8 mouse cellular contexts compared by ENCODE assay signal in genomic region chr14:47364742-47365449, GRCm38 (mm10). TPM values are rescaled to one million over a fixed set of nuclear protein-coding genes. Genes with fewer than 3 reads are reported as not detected.
DNase-seq lines count a peak whose midpoint lies in the region; ATAC-seq lines count a peak whose summit lies in the region.

No protein-coding gene starts in this region.

- WGBS in hindbrain, embryonic 15.5 days = 40% methylated on average over 21 of the region's 21 CpGs

- peaks cover 19% of the 10 kb centered on the region for H3K4me1 ChIP-seq in hindbrain, embryonic 15.5 days (replicated peaks)

- H3K4me3 ChIP-seq in hindbrain, embryonic 15.5 days = 0 out of 2 replicates have a peak overlapping the region, but pooled peaks have one; percentile 9

- H3K27ac ChIP-seq in hindbrain, embryonic 15.5 days (replicated peaks) = no peak overlapping the region

- no peaks in the 10 kb centered on the region for H3K9me3 ChIP-seq in hindbrain, embryonic 15.5 days

- H3K27me3 ChIP-seq in hindbrain, embryonic 15.5 days = no peaks in the 10 kb centered on the region

- DNase-seq in adrenal gland, postnatal 10 days = peak; percentile 37
- no peak for DNase-seq in adrenal gland, adult 8-10 months
- peak; percentile 23 to 38 for DNase-seq in thymus, adult 18-20 months
- no peak for DNase-seq in thymus, postnatal 0 days (ENCODE audit: low spot score)
- peak; percentile 28 for DNase-seq in lung, postnatal 25 days (ENCODE audit: low spot score)
- DNase-seq in thymus, postnatal 14 days = peak; percentile 53
- DNase-seq in cerebellum, adult 11-12 months = no peak

- H3K9ac ChIP-seq in hindbrain, embryonic 15.5 days = no peak overlapping the region

- no peak for ATAC-seq in hindbrain, embryonic 15.5 days (ENCODE audit: low FRiP score, low read depth)

- peak overlapping the region; percentile 43 for H3K4me2 ChIP-seq in hindbrain, embryonic 15.5 days

- no peaks in the 10 kb centered on the region for H3K36me3 ChIP-seq in hindbrain, embryonic 15.5 days

RNA-seq across cellular contexts. Expression of gene Lgals3, which starts 2.7 kb away (rescaled TPM):
- 1 to 10 TPM; 6.9 to 7.0 TPM for total RNA-seq in adrenal gland, postnatal 10 days (2021)
- 10 to 100 TPM; 13.9 to 50.0 (median 27.4) TPM for total RNA-seq in adrenal gland, adult 8-10 months (2022)
- polyA plus RNA-seq in thymus, postnatal 0 days (2015; fragmentation: Nextera tagmentation; extraction: Ambion mirVana) = 75.2 and 79.9 TPM in 2 replicates
- polyA plus RNA-seq in hindbrain, embryonic 15.5 days (2015; fragmentation: Nextera tagmentation; extraction: Ambion mirVana) = 2.9 and 7.0 TPM in 2 replicates

RNA-seq across cellular contexts. Expression of gene Dlgap5, which starts 53.3 kb away (rescaled TPM):
- 10 to 100 TPM in 1 of 2 experiments, 1 to 10 TPM in 1; 9.4 to 12.9 TPM for total RNA-seq in adrenal gland, postnatal 10 days (2021)
- total RNA-seq in adrenal gland, adult 8-10 months (2022) = 1 to 10 TPM; 1.3 to 2.9 (median 2.2) TPM
- 41.8 and 46.4 TPM in 2 replicates for polyA plus RNA-seq in thymus, postnatal 0 days (2015; fragmentation: Nextera tagmentation; extraction: Ambion mirVana)
- 8.4 and 10.0 TPM in 2 replicates for polyA plus RNA-seq in hindbrain, embryonic 15.5 days (2015; fragmentation: Nextera tagmentation; extraction: Ambion mirVana)

Comparison
In these comparisons a context has a peak if more than half of its experiments do, and no peak if none do; other contexts are left out.
1. DNase-seq: peak in adrenal gland, postnatal 10 days (single experiment), thymus, adult 18-20 months (2 of 2), lung, postnatal 25 days (single experiment) and thymus, postnatal 14 days (single experiment); none in adrenal gland, adult 8-10 months (single experiment), thymus, postnatal 0 days (single experiment) and cerebellum, adult 11-12 months (single experiment).